Comparison of ENCODE assay signal across 18 mouse cellular contexts in genomic region chr8:124264671-124265070, GRCm38 (mm10). TPM values are rescaled to one million over a fixed set of nuclear protein-coding genes. Genes with fewer than 3 reads are reported as not detected.
DNase-seq lines count a peak whose midpoint lies in the region; ATAC-seq lines count a peak whose summit lies in the region.
"Had no signal": no experiment of that assay in that cellular context is flagged by ENCODE, and none has a peak within 500 bp of the region (broad histone marks: within the 10 kb centered on the region; RNA-seq: fewer than 3 reads in every experiment).

No protein-coding gene starts in this region.

- H3K27ac ChIP-seq in hindbrain, embryonic 10.5 days, result peak overlapping the region; percentile 45
- no peak overlapping the region for H3K27ac ChIP-seq in hindbrain, embryonic 12.5 days
- H3K27ac ChIP-seq in neural tube, embryonic 13.5 days (replicated peaks), result 0 out of 2 replicates have a peak overlapping the region, but pooled peaks have one; percentile 86
- H3K27ac ChIP-seq: embryonic facial prominence, embryonic 12.5 days; limb, embryonic 13.5 days had no signal

- H3K27me3 ChIP-seq in hindbrain, embryonic 10.5 days (ENCODE audit: insufficient read depth, poor library complexity, severe bottlenecking), result no peaks in the 10 kb centered on the region
- H3K27me3 ChIP-seq in hindbrain, embryonic 12.5 days, result no peaks in the 10 kb centered on the region
- H3K27me3 ChIP-seq in neural tube, embryonic 13.5 days, result no peaks in the 10 kb centered on the region
- H3K27me3 ChIP-seq in megakaryocyte, embryonic 14.5 days (replicated peaks), result no peaks in the 10 kb centered on the region
- H3K27me3 ChIP-seq: embryonic facial prominence, embryonic 12.5 days; kidney, embryonic 15.5 days; limb, embryonic 13.5 days had no signal

- no peak for DNase-seq in hindbrain, embryonic 10.5 days (ENCODE audit: low spot score)
- no peak for DNase-seq in neural tube, embryonic 10.5 days (ENCODE audit: extremely low spot score, low spot score)
- no peak for DNase-seq in cerebellum, adult 8-10 months
- no peak for DNase-seq in layer of hippocampus, adult 11-12 months (ENCODE audit: low spot score)
- DNase-seq: B cell, adult 2 months; cerebellum, adult 9-11 months; heart, postnatal 36 days; liver, postnatal 0 days; spleen, adult 18-20 months had no signal

- no peak overlapping the region for H3K4me3 ChIP-seq in hindbrain, embryonic 10.5 days
- no peak overlapping the region for H3K4me3 ChIP-seq in hindbrain, embryonic 12.5 days
- no peak overlapping the region for H3K4me3 ChIP-seq in neural tube, embryonic 13.5 days
- peak overlapping the region; percentile 38 for H3K4me3 ChIP-seq in megakaryocyte, embryonic 14.5 days (replicated peaks)
- H3K4me3 ChIP-seq: embryonic facial prominence, embryonic 12.5 days; kidney, embryonic 15.5 days; limb, embryonic 13.5 days had no signal

- 94% methylated on average over 12 of the region's 12 CpGs for WGBS in hindbrain, embryonic 10.5 days
- 91% methylated on average over 12 of the region's 12 CpGs for WGBS in hindbrain, embryonic 12.5 days
- WGBS in neural tube, embryonic 13.5 days, result 79% methylated on average over 12 of the region's 12 CpGs

- no peaks in the 10 kb centered on the region for H3K9me3 ChIP-seq in hindbrain, embryonic 10.5 days
- no peaks in the 10 kb centered on the region for H3K9me3 ChIP-seq in hindbrain, embryonic 12.5 days (replicated peaks)
- H3K9me3 ChIP-seq in neural tube, embryonic 13.5 days, result no peaks in the 10 kb centered on the region
- peaks cover 4% of the 10 kb centered on the region; the same call in 1 of the 2 replicates for H3K9me3 ChIP-seq in megakaryocyte, embryonic 14.5 days
- H3K9me3 ChIP-seq: embryonic facial prominence, embryonic 12.5 days; kidney, embryonic 15.5 days; limb, embryonic 13.5 days had no signal

- H3K9ac ChIP-seq in hindbrain, embryonic 12.5 days, result no peak overlapping the region
- H3K9ac ChIP-seq in neural tube, embryonic 13.5 days, result 0 out of 2 replicates have a peak overlapping the region, but pooled peaks have one; percentile 22
- H3K9ac ChIP-seq: embryonic facial prominence, embryonic 12.5 days; kidney, embryonic 15.5 days; limb, embryonic 13.5 days; liver, postnatal 0 days had no signal

- H3K4me1 ChIP-seq in hindbrain, embryonic 10.5 days (replicated peaks), result peaks cover 58% of the 10 kb centered on the region
- H3K4me1 ChIP-seq in hindbrain, embryonic 12.5 days, result peaks cover 51% of the 10 kb centered on the region
- H3K4me1 ChIP-seq in neural tube, embryonic 13.5 days (replicated peaks), result peaks cover 74% of the 10 kb centered on the region
- peaks cover 100% of the 10 kb centered on the region for H3K4me1 ChIP-seq in megakaryocyte, embryonic 14.5 days

- H3K36me3 ChIP-seq in hindbrain, embryonic 10.5 days, result peaks cover 11% of the 10 kb centered on the region
- H3K36me3 ChIP-seq in hindbrain, embryonic 12.5 days, result 0 out of 2 replicates have a peak, but pooled peaks cover 8% of the 10 kb centered on the region
- 0 out of 2 replicates have a peak, but pooled peaks cover 3% of the 10 kb centered on the region for H3K36me3 ChIP-seq in neural tube, embryonic 13.5 days
- peaks cover 89% of the 10 kb centered on the region for H3K36me3 ChIP-seq in megakaryocyte, embryonic 14.5 days (replicated peaks; ENCODE audit: low read length)
- H3K36me3 ChIP-seq: embryonic facial prominence, embryonic 12.5 days; kidney, embryonic 15.5 days; limb, embryonic 13.5 days had no signal

- H3K4me2 ChIP-seq in hindbrain, embryonic 12.5 days (replicated peaks), result no peak overlapping the region
- no peak overlapping the region for H3K4me2 ChIP-seq in neural tube, embryonic 13.5 days
- H3K4me2 ChIP-seq: embryonic facial prominence, embryonic 12.5 days; heart, embryonic 11.5 days; kidney, embryonic 15.5 days; limb, embryonic 13.5 days had no signal

- ATAC-seq in hindbrain, embryonic 12.5 days (ENCODE audit: low FRiP score), result no peak
- no peak for ATAC-seq in neural tube, embryonic 13.5 days (ENCODE audit: low read depth)
- ATAC-seq: forebrain, embryonic 16.5 days; intestine, postnatal 0 days; liver, postnatal 0 days had no signal

RNA-seq across cellular contexts. Expression of gene Galnt2, which starts 33.5 kb away (rescaled TPM):
- 42.2 and 56.0 TPM in 2 replicates for polyA plus RNA-seq in hindbrain, embryonic 10.5 days (2016; fragmentation: Nextera tagmentation; extraction: Ambion mirVana)
- polyA plus RNA-seq in hindbrain, embryonic 12.5 days (2016; fragmentation: Nextera tagmentation; extraction: Ambion mirVana), result 84.8 and 86.1 TPM in 2 replicates
- 61.4 and 64.5 TPM in 2 replicates for polyA plus RNA-seq in neural tube, embryonic 13.5 days (2015; fragmentation: Nextera tagmentation; extraction: Ambion mirVana)
- 55.0 and 143 TPM in 2 replicates for polyA plus RNA-seq in megakaryocyte, embryonic 14.5 days (2012; ENCODE audit: insufficient read depth, low replicate concordance)
